Mouse (Mus musculus) megakaryocyte, adult 5-6 weeks (primary cell): ENCODE measurements at regions not wholly inside any gene's neighbourhood (a gene's known extent, or its start where the extent isn't known, plus 50 kb on each side); places are given as distances from the start of the nearest gene placed in this dataset.

ENCODE experiments used
- ATAC-seq: 2 replicates; pipeline ENCODE4 v1.8.0; 2016; ENCODE audit warnings: mild to moderate bottlenecking, inconsistent platforms; ENCODE audit not compliant: poor library complexity, severe bottlenecking

GRCm38 (mm10) chr2:72672908-72673901 is 197.2 kb downstream of the Cdca7 start:
- ATAC-seq: no peak

- no peak for ATAC-seq
Measured at GRCm38 (mm10) chr2:72674229-72674628, 198.3 kb downstream of the Cdca7 start.

GRCm38 (mm10) chr2:72674856-72675440 is 199.0 kb downstream of the Cdca7 start:
- ATAC-seq: no peak

GRCm38 (mm10) chr2:72677731-72678130 is 201.8 kb downstream of the Cdca7 start:
- no peak for ATAC-seq

GRCm38 (mm10) chr2:72688031-72688430 is 212.1 kb downstream of the Cdca7 start:
- no peak for ATAC-seq

GRCm38 (mm10) chr2:72701081-72701480 is 225.1 kb downstream of the Cdca7 start:
- ATAC-seq: no peak

GRCm38 (mm10) chr2:72703238-72703637 is 227.3 kb downstream of the Cdca7 start:
- no peak for ATAC-seq

- no peak for ATAC-seq
Measured at GRCm38 (mm10) chr2:72707676-72708659, 232.0 kb downstream of the Cdca7 start.

GRCm38 (mm10) chr2:72716931-72717330 is 241.0 kb downstream of the Cdca7 start:
- no peak for ATAC-seq

- no peak for ATAC-seq
Measured at GRCm38 (mm10) chr2:72728699-72729098, 251.5 kb downstream of the Sp3 start.

- no peak for ATAC-seq
Measured at GRCm38 (mm10) chr2:72733371-72733770, 246.9 kb downstream of the Sp3 start.

- ATAC-seq: no peak
Measured at GRCm38 (mm10) chr2:72735035-72735434, 245.2 kb downstream of the Sp3 start.

GRCm38 (mm10) chr2:72736685-72737084 is 243.6 kb downstream of the Sp3 start:
- ATAC-seq: no peak

- ATAC-seq: no peak
Measured at GRCm38 (mm10) chr2:72740391-72741361, 239.6 kb downstream of the Sp3 start.

- ATAC-seq: no peak
Measured at GRCm38 (mm10) chr2:72741746-72742145, 238.5 kb downstream of the Sp3 start.

- no peak for ATAC-seq
Measured at GRCm38 (mm10) chr2:72743651-72744050, 236.6 kb downstream of the Sp3 start.

- no peak for ATAC-seq
Measured at GRCm38 (mm10) chr2:72744901-72745300, 235.3 kb downstream of the Sp3 start.

GRCm38 (mm10) chr2:72746476-72747215 is 233.6 kb downstream of the Sp3 start:
- ATAC-seq: no peak

- ATAC-seq: no peak
Measured at GRCm38 (mm10) chr2:72747299-72747698, 232.9 kb downstream of the Sp3 start.
